Mouse (Mus musculus) adrenal gland, adult 2 months (tissue): ENCODE data around the gene Trmt2b. TPM values are rescaled to one million over a fixed set of nuclear protein-coding genes. Genes with fewer than 3 reads are reported as not detected.
"Not testable (repeated sequence)": the region's sequence is repeated elsewhere in the genome, so short reads cannot be mapped to it uniquely, and the experiment has no call there.

Source experiments
- DNase-seq: peaks from one replicate; pipeline ENCODE4 v3.0.0; 2021
- polyA plus RNA-seq: library from polyadenylated mRNA; depleted of rRNA; stranded (reverse); fragments of >200 nt; gene quantifications from 2 replicates; pipeline ENCODE4 v1.2.3, GENCODE M21; 2012; rRNA removed
- total RNA-seq, 2 experiments: library from RNA; stranded (reverse); gene quantifications; 2 replicates each; pipeline ENCODE4 v1.2.3; 2021

Trmt2b gene
- total and polyA plus RNA-seq, 3 experiments = 6.3 to 48.7 (median 35.7) TPM

DNA sequence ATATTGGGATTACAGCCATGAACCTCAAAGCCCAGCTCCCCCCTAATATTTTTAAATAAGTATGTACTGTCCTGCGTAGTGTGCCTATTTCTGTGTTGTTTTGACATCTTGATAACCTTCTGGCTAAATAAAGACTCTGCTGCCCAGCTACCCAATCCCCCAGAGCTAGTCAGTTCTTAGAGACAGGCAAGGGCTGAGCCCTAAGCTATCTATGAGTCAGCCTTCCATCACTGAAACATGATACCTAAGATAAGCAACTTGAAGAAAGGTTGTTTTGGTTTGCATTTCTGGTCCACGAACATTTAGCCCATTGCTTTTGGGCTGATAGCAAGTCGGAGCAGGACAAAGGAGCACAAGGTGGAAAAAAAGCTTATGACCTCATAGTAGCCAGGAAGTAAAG is 56.2 kb downstream of the Trmt2b start:
- peak; percentile 4 for DNase-seq

DNA sequence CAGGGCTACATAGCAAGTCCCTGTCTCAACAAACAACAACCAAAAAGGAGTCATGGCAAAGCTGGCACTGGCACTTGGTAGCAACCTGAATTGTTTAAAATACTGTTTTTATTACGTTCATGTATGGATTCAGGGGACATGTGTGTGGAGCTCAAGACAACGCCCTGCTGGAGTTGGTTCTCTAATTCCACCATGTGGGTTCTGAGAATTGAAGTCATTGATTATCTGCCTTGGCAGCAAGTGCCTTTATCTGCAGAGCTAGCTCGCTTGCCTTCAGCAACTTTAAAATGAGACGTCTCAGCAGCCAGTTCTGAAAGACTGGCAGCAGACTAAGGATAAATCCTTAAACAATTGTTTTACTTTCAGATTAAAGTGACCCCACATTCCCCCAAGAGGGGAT is 58.6 kb downstream of the Trmt2b start:
- no peak for DNase-seq

DNA sequence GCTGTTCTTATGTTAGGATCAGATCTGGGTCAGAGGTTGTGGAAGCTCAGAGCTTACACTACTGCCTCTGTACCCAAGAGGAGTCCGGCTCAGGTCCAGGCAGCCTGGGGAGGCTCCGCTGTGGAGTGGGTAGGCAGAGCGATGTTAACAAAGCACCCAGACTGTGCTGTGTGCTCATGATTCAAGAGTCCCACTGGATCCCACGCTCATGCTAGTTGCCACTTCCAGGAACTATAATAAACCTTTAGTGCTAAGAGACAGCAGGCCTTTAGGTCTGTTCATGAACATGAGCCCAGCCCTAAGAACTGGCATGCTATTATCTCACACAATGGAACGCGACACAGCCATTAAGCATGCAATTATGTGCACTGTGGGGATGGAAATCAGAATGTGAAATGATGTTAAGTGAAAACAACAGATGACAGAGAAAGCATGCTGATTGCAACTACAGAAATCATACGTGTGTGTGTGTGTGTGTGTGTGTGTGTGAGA is 65.6 kb downstream of the Trmt2b start:
- no peak for DNase-seq

DNA sequence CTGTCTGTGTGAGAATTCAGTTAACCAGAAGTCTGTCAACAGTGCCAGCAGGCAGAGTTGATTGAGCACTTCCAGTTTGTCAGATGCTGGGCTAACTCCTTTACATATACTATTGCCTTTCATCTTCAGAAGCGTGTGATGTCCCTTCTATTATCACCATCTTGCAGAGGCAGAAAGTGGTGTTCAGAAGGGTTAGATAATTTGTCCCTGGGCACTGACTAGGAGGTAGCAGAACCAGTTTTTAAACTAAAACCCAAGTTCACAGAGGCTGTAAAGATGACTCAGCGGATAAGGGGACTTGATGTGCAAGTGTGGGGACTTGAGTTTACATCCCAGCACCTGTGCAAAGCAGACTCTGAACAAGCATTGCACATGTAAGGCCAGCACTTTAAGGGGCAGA is 68.3 kb downstream of the Trmt2b start:
- DNase-seq = no peak

DNA sequence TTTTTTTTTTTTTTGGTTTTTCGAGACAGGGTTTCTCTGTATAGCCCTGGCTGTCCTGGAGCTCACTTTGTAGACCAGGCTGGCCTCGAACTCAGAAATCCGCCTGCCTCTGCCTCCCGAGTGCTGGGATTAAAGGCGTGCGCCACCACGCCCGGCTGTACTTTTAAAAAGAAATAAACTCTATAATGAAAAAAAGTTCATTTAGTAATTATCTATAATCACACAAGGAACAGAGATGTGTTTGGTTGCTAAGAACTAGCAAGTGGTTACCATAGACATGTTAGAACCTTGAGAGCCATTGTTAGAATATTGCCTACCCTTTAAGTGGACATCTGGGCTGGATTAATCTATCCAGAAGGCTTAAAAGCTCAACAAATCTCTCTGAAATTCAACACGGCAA is 89.6 kb downstream of the Trmt2b start, which contains the start of gene Arl13a:
Gene Arl13a (plus strand): TSS at position 301 of the 400 bp plus-strand sequence.
- not testable (repeated sequence) for DNase-seq

DNA sequence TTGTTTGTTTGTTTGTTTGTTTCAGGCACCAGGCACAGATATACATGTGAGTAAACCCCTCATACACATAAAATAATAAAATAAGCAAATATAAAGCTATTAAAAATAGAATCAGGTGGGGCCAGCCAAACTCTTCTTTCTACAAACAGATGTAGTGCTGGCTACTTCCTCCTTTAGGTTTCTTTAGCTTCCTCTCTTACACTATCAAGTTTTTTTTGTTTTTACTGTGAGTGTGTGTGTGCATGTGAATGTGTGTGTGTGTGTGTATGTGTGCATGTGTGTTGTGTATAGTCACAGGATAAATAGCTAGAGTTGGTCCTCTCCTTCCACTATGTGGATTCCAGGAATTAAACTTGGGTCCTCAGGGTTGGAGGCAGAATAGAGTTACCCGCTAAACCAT is 102.1 kb downstream of the Trmt2b start:
- DNase-seq = no peak

Other genes starting within 250 kb of the Trmt2b start
- gene Cstf2, start 217.8 kb downstream of the Trmt2b start, total RNA-seq = 10 to 100 TPM; 30.8 to 38.0 TPM
- gene Cstf2, start 217.8 kb downstream of the Trmt2b start, polyA plus RNA-seq = 10.0 and 23.7 TPM in 2 replicates
- 1 to 10 TPM in 1 of 2 experiments, under 1 TPM in 1; 0.69 to 1.0 TPM for gene Xkrx, start 114.9 kb downstream of the Trmt2b start, total RNA-seq
- 0.42 and 0.49 TPM in 2 replicates for gene Xkrx, start 114.9 kb downstream of the Trmt2b start, polyA plus RNA-seq
- not detected for gene Arl13a, start 89.5 kb downstream of the Trmt2b start, total RNA-seq
- gene Arl13a, start 89.5 kb downstream of the Trmt2b start, polyA plus RNA-seq = not detected in 2 replicates
- gene Nox1, start 55.0 kb downstream of the Trmt2b start, total RNA-seq = under 1 TPM in 1 of 2 experiments, not detected in 1; 0.86 TPM
- gene Nox1, start 55.0 kb downstream of the Trmt2b start, polyA plus RNA-seq = not detected in 2 replicates
- gene Tmem35a, start 18.2 kb upstream of the Trmt2b start, total RNA-seq = 100 to 1,000 TPM; 189 to 314 TPM
- 122 and 133 TPM in 2 replicates for gene Tmem35a, start 18.2 kb upstream of the Trmt2b start, polyA plus RNA-seq
- gene Cenpi, start 31.1 kb upstream of the Trmt2b start, total RNA-seq = 1 to 10 TPM; 2.2 to 3.5 TPM
- gene Cenpi, start 31.1 kb upstream of the Trmt2b start, polyA plus RNA-seq = 0.25 TPM in 2 replicates
- gene Drp2, start 127.6 kb upstream of the Trmt2b start, total RNA-seq = under 1 TPM; 0.35 to 0.41 TPM
- 0.11 and 0.13 TPM in 2 replicates for gene Drp2, start 127.6 kb upstream of the Trmt2b start, polyA plus RNA-seq
- gene Taf7l, start 199.5 kb upstream of the Trmt2b start, total RNA-seq = not detected
- not detected in 2 replicates for gene Taf7l, start 199.5 kb upstream of the Trmt2b start, polyA plus RNA-seq